Mouse (Mus musculus) kidney, embryonic 16.5 days (tissue): ENCODE measurements around the gene Hoxa7. TPM values are rescaled to one million over a fixed set of nuclear protein-coding genes. Genes with fewer than 3 reads are reported as not detected.

ENCODE experiments used
- ATAC-seq: fragments of 200-750 bp; cut with Nextera tagmentation; 2 replicates; pipeline ENCODE4 v1.8.0; 2017; ENCODE audit warnings: moderate TSS enrichment; ENCODE audit not compliant: low FRiP score, low TSS enrichment
- H3K27ac ChIP-seq: fragments of 300-500 bp; sonication (generic); 2 replicates; pipeline ENCODE4 v1.5.1; 2014; ENCODE audit warnings: low read length
- H3K27me3 ChIP-seq: fragments of 300-500 bp; sonication (generic); 2 replicates; pipeline ENCODE4 v1.6.1; 2014; ENCODE audit warnings: low read length, control low read depth, mixed read lengths; ENCODE audit not compliant: insufficient read depth
- H3K36me3 ChIP-seq: fragments of 300-500 bp; sonication (generic); 2 replicates; pipeline ENCODE4 v1.6.1; 2014; ENCODE audit warnings: low read length, control low read depth, mixed read lengths; ENCODE audit not compliant: insufficient read depth
- H3K4me1 ChIP-seq: fragments of 300-500 bp; sonication (generic); 2 replicates; pipeline ENCODE4 v1.6.1; 2014; ENCODE audit warnings: low read length, control low read depth, mixed read lengths; ENCODE audit not compliant: insufficient read depth
- H3K4me2 ChIP-seq: fragments of 300-500 bp; sonication (generic); replicated peaks from 2 replicates; pipeline ENCODE4 v1.6.1; 2014; ENCODE audit warnings: low read depth, low read length
- H3K4me3 ChIP-seq: fragments of 300-500 bp; sonication (generic); 2 replicates; pipeline ENCODE4 v1.5.1; 2014; ENCODE audit warnings: mild to moderate bottlenecking, low read length
- H3K9ac ChIP-seq: fragments of 300-500 bp; sonication (generic); replicated peaks from 2 replicates; pipeline ENCODE4 v1.6.1; 2014; ENCODE audit warnings: low read length
- H3K9me3 ChIP-seq: fragments of 300-500 bp; sonication (generic); 2 replicates; pipeline ENCODE4 v1.6.1; 2016; ENCODE audit warnings: low read length, control low read depth
- WGBS: fragments of 180-500 bp; shearing (Covaris S2); extraction: QIAGEN DNeasy Blood & Tissue Kit; methylation state at CpG from one replicate; pipeline ENCODE4 v1.1.7; 2014; 5-methylcytosine and 5-hydroxymethylcytosine counted together
- polyA plus RNA-seq: library from polyadenylated mRNA; unstranded; fragments of >200 nt; fragmentation: Nextera tagmentation; extraction: Ambion mirVana; gene quantifications from 2 replicates; pipeline ENCODE4 v1.2.1, GENCODE M21; 2015

Gene Hoxa7
- polyA plus RNA-seq, 1 experiment from 2014 or later = 25.7 TPM

DNA sequence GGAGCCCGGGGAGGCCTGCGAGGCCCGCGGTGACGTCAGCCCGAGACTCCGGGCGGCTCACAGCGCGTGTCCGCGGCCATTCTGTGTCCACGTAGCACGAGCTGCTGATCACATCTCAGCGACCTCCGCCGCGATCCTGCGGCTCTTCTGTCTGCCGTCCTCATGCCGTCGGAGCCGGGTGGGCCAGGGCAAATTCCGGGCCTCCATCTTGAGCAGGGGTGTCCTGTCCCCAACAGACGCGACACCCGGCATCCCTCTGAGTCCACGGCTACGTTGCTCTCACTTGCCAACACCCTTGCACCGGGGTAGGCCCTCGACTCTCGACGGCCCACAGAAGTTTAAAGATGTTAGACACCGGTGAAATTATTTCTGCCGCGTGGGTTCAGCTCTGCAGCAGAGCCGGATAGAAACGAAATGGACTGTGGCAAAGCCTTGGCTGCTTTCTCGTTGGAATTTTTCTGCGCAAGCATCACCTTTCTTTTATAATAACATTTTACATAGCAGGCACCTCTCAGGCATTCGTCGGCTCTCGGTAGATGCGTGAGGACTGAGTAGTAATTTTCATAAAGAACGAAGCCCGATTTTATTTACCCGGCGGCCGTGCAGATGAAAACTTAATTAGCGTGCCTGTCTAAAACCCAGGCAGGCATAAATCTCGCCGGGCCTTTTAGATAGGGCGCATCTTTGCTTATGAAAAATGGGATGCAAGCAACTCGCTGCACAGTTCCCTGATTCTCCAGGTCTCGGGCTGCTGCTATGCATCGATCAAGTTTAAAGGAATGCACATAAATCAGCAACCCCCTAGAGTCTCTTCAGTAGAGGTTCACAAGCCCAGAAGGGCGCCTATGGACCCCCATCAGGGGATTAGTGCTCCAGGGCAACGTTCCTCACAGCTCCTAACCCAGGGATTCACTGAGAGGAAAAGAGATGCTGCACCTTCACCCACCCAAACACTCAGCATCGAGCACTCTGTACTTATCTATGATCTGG, 32.2 kb upstream of the Hoxa7 start:
- Histone ChIP-seq H3K4me1 (peaks cover 24% of the 10 kb centered on the region), H3K4me3 (peak overlapping the region; percentile 40), H3K9me3 (no peaks in the 10 kb centered on the region), H3K27ac (no peak overlapping the region), H3K27me3 (peaks cover 60% of the 10 kb centered on the region), H3K9ac (no peak overlapping the region; the same call in 1 of the 2 replicates), H3K4me2 (peak overlapping the region; percentile 44), H3K36me3 (0 out of 2 replicates have a peak, but pooled peaks cover 3% of the 10 kb centered on the region)
- ATAC-seq = 0 out of 2 replicates have a peak, but pooled peaks have one; percentile 5
- WGBS = 3% methylated on average over 59 of the region's 59 CpGs

DNA sequence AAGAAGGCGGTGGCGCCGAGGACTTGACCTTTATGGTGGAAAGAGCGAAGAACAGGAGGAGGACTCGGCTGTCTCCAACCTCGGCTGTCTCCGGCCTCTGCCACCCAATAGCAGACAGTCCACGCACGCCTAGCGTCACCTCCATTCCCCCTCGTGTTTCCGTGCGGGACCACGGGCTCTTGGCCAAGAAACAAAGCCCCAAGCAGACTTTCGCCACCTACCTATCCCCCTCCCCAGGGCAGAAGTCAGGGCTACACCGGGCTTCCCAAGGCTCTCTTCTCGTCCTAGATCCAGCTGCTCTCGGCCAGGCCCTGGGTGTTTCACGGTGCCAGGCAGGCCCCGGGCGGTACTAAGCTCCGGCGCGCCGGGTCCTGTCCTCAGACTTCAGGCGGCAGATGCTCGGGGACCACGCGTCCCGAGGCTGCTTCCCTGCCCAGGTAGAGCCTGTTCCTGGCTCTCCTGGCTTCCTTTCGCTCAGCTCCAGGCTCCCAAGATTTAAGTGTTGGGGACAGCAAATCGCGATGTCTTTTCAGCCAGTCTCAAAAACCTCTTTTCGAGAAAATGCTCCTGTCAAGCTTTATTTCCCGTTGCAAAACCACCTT, 31.2 kb upstream of the Hoxa7 start:
- Histone ChIP-seq H3K4me3 (peak overlapping the region; percentile 40), H3K9me3 (no peaks in the 10 kb centered on the region), H3K27ac (no peak overlapping the region), H3K36me3 (0 out of 2 replicates have a peak, but pooled peaks cover 3% of the 10 kb centered on the region), H3K4me1 (peaks cover 32% of the 10 kb centered on the region), H3K4me2 (peak overlapping the region; percentile 44), H3K9ac (no peak overlapping the region; the same call in 1 of the 2 replicates), H3K27me3 (peaks cover 52% of the 10 kb centered on the region)
- 10% methylated on average over 35 of the region's 35 CpGs for WGBS
- peak; percentile 28; the same call in 1 of the 2 replicates for ATAC-seq

DNA sequence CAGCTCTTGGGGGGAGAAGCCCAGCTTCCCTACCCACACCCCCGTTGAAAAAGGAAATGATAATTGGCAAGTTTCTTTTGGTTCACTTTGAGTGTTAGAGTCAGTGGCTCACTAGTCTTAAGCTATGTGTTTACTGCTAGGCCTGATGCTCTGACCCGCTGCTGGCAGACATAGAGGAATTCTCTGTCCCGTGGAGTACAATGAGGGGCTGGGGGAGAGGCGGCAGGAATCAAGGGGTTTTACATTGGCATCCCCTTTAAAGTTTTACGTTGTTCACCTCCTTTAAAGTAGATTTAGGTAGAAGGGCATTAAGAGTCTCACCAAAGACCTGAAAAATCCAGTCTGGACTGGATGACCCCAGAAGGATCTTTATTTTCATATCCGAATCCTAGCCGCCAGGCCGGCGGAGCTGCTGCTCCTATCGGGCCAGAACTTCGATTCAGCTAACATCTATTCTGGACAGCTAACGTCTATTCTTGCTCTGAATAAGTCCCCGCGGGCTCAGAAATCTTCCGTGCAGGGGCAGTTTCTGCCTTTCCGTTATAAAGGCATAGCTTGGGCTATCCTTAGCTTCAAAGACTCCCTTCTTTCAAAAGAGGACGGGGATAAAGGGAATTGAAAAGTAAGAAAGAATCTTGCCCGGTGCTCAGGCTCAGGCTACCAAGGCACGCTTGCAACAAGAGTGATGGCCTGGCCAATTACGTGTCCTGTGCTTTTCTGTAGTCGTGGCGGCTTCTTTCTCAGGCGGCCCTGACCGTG, 30.5 kb upstream of the Hoxa7 start:
- peaks cover 53% of the 10 kb centered on the region for H3K27me3 ChIP-seq
- ATAC-seq = no peak
- whole genome bisulfite sequencing = 37% methylated on average over 24 of the region's 24 CpGs

GRCm38 (mm10) chr6:52251177-52251879, 29.7 kb upstream of the Hoxa7 start:
- Histone ChIP-seq H3K36me3 (0 out of 2 replicates have a peak, but pooled peaks cover 3% of the 10 kb centered on the region), H3K27ac (no peak overlapping the region), H3K27me3 (peaks cover 47% of the 10 kb centered on the region), H3K4me3 (no peak overlapping the region), H3K4me1 (peaks cover 32% of the 10 kb centered on the region), H3K4me2 (no peak overlapping the region), H3K9ac (no peak overlapping the region), H3K9me3 (no peaks in the 10 kb centered on the region)
- ATAC-seq = no peak
- 48% methylated on average over 7 of the region's 7 CpGs for WGBS

More for the DNA sequence above, 30.5 kb upstream of the Hoxa7 start:
- no peak overlapping the region for H3K27ac ChIP-seq
- peak overlapping the region; percentile 40 for H3K4me3 ChIP-seq
- H3K4me1 ChIP-seq = peaks cover 32% of the 10 kb centered on the region
- H3K4me2 ChIP-seq = peak overlapping the region; percentile 44
- H3K36me3 ChIP-seq = 0 out of 2 replicates have a peak, but pooled peaks cover 3% of the 10 kb centered on the region
- H3K9ac ChIP-seq = no peak overlapping the region
- H3K9me3 ChIP-seq = no peaks in the 10 kb centered on the region

DNA sequence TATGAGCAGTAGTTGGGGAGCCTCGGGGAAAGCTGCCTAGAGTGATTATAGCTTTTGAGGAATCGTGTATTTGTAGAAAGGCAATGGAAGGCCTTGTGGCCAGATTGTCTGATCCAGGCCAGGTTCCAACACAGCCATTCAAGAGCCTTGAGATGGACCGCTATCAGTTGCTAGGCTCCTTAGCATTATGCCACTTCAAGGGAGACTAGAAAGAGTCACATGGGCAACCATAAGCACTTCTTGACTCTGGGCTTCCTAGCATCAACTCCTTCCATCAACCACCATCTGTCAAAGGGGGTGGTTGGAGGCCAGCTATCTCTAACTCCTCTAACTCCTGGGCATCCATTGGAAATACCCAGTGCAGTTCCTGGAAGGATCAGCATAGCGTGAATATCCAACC, 28.2 kb upstream of the Hoxa7 start:
- peaks cover 37% of the 10 kb centered on the region for H3K27me3 ChIP-seq
- ATAC-seq = no peak
- H3K9me3 ChIP-seq = no peaks in the 10 kb centered on the region
- H3K4me1 ChIP-seq = peaks cover 32% of the 10 kb centered on the region
- peak overlapping the region; percentile 67 for H3K4me2 ChIP-seq
- peak overlapping the region; percentile 95 for H3K27ac ChIP-seq
- peak overlapping the region; percentile 50 for H3K4me3 ChIP-seq
- peak overlapping the region; percentile 77 for H3K9ac ChIP-seq
- WGBS = 28% methylated on average over 4 of the region's 4 CpGs
- H3K36me3 ChIP-seq = 0 out of 2 replicates have a peak, but pooled peaks cover 3% of the 10 kb centered on the region

- Histone ChIP-seq H3K36me3 (0 out of 2 replicates have a peak, but pooled peaks cover 3% of the 10 kb centered on the region), H3K9me3 (no peaks in the 10 kb centered on the region), H3K4me3 (peak overlapping the region; percentile 50), H3K4me2 (peak overlapping the region; percentile 67), H3K4me1 (peaks cover 32% of the 10 kb centered on the region), H3K27ac (peak overlapping the region; percentile 95), H3K27me3 (peaks cover 37% of the 10 kb centered on the region), H3K9ac (peak overlapping the region; percentile 77)
- ATAC-seq = no peak
- WGBS = 6% methylated on average over 16 of the region's 16 CpGs
These were observed 27.7 kb upstream of the Hoxa7 start for GRCm38 (mm10) chr6:52249415-52249738.

DNA sequence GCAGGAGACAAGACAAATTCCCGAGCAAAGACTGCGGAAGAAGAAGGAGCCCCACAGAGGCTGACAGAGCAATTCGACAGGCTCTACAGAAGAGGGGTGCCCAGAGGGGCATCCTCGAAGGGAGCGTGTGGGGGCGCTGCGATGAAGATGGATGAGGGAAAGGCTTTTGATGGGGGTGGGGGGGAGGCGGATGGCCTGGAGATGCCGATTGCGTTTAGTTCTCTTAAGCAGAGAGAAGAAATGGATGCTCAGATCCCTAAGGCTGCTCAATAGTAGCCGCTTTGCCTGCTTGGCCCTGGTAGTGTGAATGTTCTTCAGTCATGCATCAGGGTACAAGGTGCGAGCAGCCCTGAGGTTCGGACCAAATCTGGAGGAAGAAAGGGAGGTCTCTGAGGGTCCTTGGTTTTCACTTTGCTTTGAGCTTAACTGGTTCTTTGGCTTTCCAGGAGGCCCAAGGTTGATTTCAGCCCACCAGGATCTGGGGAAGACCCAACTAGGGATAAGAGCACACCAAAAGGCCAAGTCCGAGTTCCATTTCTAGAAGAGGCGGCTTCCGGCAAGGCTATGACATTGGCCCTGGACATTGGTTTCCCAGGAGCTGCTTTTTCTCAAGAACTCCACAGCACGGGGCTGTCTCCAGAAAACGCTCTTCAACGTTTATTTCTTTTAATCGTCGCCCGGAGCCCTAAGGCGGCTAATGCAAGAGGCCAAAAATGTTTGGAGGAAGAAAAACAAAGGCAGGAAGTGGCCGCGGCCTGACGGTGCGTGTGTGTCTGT, 27.2 kb upstream of the Hoxa7 start:
- 0 out of 2 replicates have a peak, but pooled peaks cover 3% of the 10 kb centered on the region for H3K36me3 ChIP-seq
- H3K27ac ChIP-seq = peak overlapping the region; percentile 95
- no peak for ATAC-seq
- H3K9ac ChIP-seq = peak overlapping the region; percentile 77
- H3K4me1 ChIP-seq = peaks cover 32% of the 10 kb centered on the region
- H3K27me3 ChIP-seq = peaks cover 31% of the 10 kb centered on the region
- H3K4me2 ChIP-seq = peak overlapping the region; percentile 67
- no peaks in the 10 kb centered on the region for H3K9me3 ChIP-seq
- peak overlapping the region; percentile 50 for H3K4me3 ChIP-seq
- 4% methylated on average over 27 of the region's 27 CpGs for WGBS

GRCm38 (mm10) chr6:52247766-52248637, 26.3 kb upstream of the Hoxa7 start:
- Histone ChIP-seq H3K4me3 (peak overlapping the region; percentile 50), H3K9me3 (no peaks in the 10 kb centered on the region), H3K4me1 (peaks cover 26% of the 10 kb centered on the region), H3K27ac (peak overlapping the region; percentile 95), H3K9ac (peak overlapping the region; percentile 77), H3K27me3 (peaks cover 26% of the 10 kb centered on the region), H3K36me3 (0 out of 2 replicates have a peak, but pooled peaks cover 3% of the 10 kb centered on the region), H3K4me2 (peak overlapping the region; percentile 67)
- 0 out of 2 replicates have a peak, but pooled peaks have one; percentile 7 for ATAC-seq
- WGBS = 4% methylated on average over 23 of the region's 23 CpGs
